Mouse (Mus musculus) forebrain, embryonic 13.5 days (tissue): Measurements from ENCODE around the gene Akr1b3. TPM values are rescaled to one million over a fixed set of nuclear protein-coding genes. Genes with fewer than 3 reads are reported as not detected.
"Not testable (repeated sequence)": the region's sequence is repeated elsewhere in the genome, so short reads cannot be mapped to it uniquely, and the experiment has no call there.

ENCODE experiments used
- ATAC-seq: fragments of 200-750 bp; cut with Nextera tagmentation; 2 replicates; pipeline ENCODE4 v1.8.0; 2017
- H3K27ac ChIP-seq: fragments of 300-500 bp; sonication (generic); 2 replicates; pipeline ENCODE4 v1.5.1; 2015; ENCODE audit warnings: inconsistent platforms, mild to moderate bottlenecking, moderate library complexity
- H3K27me3 ChIP-seq: fragments of 300-500 bp; sonication (generic); 2 replicates; pipeline ENCODE4 v1.6.1; 2015; ENCODE audit warnings: mild to moderate bottlenecking, inconsistent platforms
- H3K36me3 ChIP-seq: fragments of 300-500 bp; sonication (generic); 2 replicates; pipeline ENCODE4 v1.6.1; 2015; ENCODE audit warnings: mild to moderate bottlenecking, inconsistent platforms; ENCODE audit not compliant: poor library complexity, severe bottlenecking
- H3K4me1 ChIP-seq: fragments of 300-500 bp; sonication (generic); 2 replicates; pipeline ENCODE4 v1.6.1; 2015; ENCODE audit warnings: inconsistent platforms
- H3K4me2 ChIP-seq: fragments of 300-500 bp; sonication (generic); 2 replicates; pipeline ENCODE4 v1.6.1; 2015; ENCODE audit warnings: inconsistent platforms, mild to moderate bottlenecking, moderate library complexity
- H3K4me3 ChIP-seq: fragments of 300-500 bp; sonication (generic); 2 replicates; pipeline ENCODE4 v1.5.1; 2015; ENCODE audit warnings: mild to moderate bottlenecking, inconsistent platforms
- H3K9ac ChIP-seq: fragments of 300-500 bp; sonication (generic); 2 replicates; pipeline ENCODE4 v1.6.1; 2015; ENCODE audit warnings: mild to moderate bottlenecking, inconsistent platforms
- H3K9me3 ChIP-seq: fragments of 300-500 bp; sonication (generic); replicated peaks from 2 replicates; pipeline ENCODE4 v1.6.1; 2016; ENCODE audit warnings: inconsistent platforms
- WGBS: fragments of 180-500 bp; shearing (Covaris S2); methylation state at CpG from one replicate; pipeline ENCODE4 v1.1.7; 2015; 5-methylcytosine and 5-hydroxymethylcytosine counted together
- polyA plus RNA-seq: library from polyadenylated mRNA; unstranded; fragments of >200 nt; fragmentation: Nextera tagmentation; extraction: Ambion mirVana; gene quantifications from 2 replicates; pipeline ENCODE4 v1.2.1, GENCODE M21; 2015

The Akr1b3 gene
- polyA plus RNA-seq, 1 experiment from 2014 or later, result 118 TPM

DNA sequence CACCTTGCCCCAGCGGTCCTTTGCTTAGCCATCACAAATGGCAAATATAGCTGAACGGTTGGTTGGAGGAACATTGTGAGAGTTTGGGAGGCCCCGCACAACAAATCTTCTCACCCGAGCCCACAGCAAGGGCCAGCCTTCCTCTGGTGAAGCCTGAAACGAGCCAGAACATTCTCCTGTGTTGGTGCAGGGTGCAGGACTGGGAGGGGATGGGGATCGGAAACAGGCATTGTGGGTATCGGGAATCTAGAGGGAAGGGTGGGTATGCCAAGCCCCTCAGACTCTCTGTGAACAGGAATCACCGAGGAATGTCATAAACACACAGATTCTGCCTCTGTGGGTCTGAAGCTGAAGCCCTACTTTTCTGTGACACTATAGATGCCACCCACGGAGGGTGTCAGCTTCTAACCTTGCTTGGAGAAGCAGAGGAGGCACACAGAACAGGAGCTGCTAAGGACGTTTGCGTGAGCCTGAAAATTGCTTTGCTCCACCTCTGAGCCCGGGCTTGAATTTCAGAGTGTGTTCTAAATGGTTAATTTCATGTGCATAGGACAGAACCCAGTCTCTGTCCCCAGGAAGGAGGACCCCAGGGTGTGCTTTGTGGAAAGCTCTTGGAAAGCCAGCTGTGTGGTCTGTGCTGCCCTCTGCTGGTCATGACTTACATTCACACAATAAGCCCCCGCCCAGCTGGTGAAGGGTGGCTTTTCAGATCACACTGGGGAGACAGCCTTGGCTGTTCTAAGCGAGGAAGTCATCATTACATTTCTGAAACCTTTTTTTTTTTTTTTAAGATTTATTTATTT, 29.0 kb upstream of the Akr1b3 start:
- no peak overlapping the region for H3K9ac ChIP-seq
- no peak overlapping the region for H3K27ac ChIP-seq
- H3K4me1 ChIP-seq, result 0 out of 2 replicates have a peak, but pooled peaks cover 4% of the 10 kb centered on the region
- H3K4me3 ChIP-seq, result no peak overlapping the region
- no peaks in the 10 kb centered on the region for H3K9me3 ChIP-seq
- peak; percentile 78 for ATAC-seq
- H3K36me3 ChIP-seq, result no peaks in the 10 kb centered on the region
- 50% methylated on average over 14 of the region's 14 CpGs for WGBS
- H3K27me3 ChIP-seq, result no peaks in the 10 kb centered on the region
- H3K4me2 ChIP-seq, result no peak overlapping the region

DNA sequence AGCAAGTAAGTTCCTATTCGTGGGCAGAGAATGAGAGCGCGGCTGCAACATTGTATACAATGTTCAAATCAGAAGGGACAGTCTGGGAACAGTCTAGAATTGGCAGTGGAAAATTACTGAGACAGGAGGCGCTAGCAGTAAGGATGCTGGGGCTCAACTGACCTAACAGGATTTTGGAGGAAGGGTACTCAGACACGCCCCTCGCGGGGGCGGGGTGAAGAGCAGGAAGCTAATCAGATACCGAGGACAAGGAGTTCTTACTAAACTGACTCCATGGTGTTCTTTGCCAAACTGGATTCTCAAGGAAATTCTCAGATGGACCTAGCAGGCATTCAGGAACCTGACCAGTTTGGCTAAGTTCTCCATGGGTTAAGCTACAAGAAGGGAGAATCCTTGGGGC, 27.7 kb upstream of the Akr1b3 start:
- H3K36me3 ChIP-seq, result no peaks in the 10 kb centered on the region
- WGBS, result 15% methylated on average over 9 of the region's 9 CpGs
- no peak for ATAC-seq
- H3K4me1 ChIP-seq, result 0 out of 2 replicates have a peak, but pooled peaks cover 4% of the 10 kb centered on the region
- no peaks in the 10 kb centered on the region for H3K27me3 ChIP-seq
- H3K9ac ChIP-seq, result no peak overlapping the region
- H3K4me2 ChIP-seq, result peak overlapping the region; percentile 10; the same call in 1 of the 2 replicates
- H3K4me3 ChIP-seq, result no peak overlapping the region
- no peaks in the 10 kb centered on the region for H3K9me3 ChIP-seq
- no peak overlapping the region for H3K27ac ChIP-seq

DNA sequence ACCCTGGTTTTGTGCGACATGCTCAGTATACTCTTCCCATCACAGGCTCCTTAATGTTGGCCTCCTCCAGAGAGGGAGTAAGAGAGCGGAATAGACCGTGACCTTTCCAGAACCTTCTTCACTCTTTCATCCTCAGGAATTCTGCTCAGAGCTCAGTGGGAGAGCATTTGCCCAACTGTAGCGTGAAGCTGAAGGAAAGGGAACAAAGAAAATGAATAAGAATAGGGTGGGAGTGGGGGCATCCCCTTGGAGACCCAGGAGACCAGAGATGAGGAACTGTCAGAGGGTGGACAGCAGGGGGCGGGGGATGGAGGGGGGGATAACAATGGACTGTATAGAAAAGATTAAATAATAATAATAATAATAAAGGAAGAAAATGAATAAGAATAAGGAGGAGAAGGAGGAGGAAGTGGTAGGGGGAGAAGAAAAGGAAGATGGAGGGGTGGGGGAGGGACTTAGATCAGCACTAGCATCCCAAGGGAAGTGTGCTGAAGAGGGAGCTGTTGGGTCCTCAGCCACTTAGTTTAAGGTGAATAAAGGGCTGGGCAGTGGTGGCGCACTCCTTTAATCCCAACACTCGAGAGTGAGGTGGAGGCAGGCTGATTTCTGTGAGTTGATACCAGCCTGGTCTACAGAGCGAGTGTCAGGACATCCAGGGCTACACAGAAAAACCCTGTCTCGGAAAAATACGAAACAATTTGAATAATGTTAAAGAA, 27.0 kb upstream of the Akr1b3 start:
- Histone ChIP-seq H3K4me1 (0 out of 2 replicates have a peak, but pooled peaks cover 4% of the 10 kb centered on the region), H3K9me3 (no peaks in the 10 kb centered on the region), H3K4me2 (no peak overlapping the region; the same call in 1 of the 2 replicates), H3K4me3 (no peak overlapping the region), H3K36me3 (no peaks in the 10 kb centered on the region), H3K27me3 (no peaks in the 10 kb centered on the region), H3K9ac (no peak overlapping the region), H3K27ac (no peak overlapping the region)
- no peak for ATAC-seq
- 41% methylated on average over 10 of the region's 10 CpGs for whole genome bisulfite sequencing

DNA sequence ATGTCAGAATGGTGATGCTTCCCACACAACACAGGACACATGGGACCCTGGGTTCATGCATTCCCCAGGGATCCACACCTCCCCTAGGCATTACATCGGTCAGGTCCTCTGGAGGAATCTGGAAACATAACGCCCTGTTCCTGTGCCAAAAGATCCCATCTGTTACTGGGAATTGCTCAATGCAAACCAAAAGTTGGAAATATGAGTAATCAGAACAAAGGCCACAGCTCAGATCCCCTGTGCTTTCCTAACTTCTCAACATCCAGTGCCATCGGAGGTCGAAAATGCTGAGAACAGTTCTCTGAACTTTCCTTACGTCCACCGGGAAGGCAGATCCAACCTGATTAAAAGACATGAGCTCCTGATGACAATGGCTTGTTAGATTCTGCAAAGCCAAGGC, 26.1 kb upstream of the Akr1b3 start:
- Histone ChIP-seq H3K9ac (no peak overlapping the region), H3K27ac (no peak overlapping the region), H3K4me1 (0 out of 2 replicates have a peak, but pooled peaks cover 4% of the 10 kb centered on the region), H3K4me2 (no peak overlapping the region), H3K27me3 (no peaks in the 10 kb centered on the region), H3K9me3 (no peaks in the 10 kb centered on the region), H3K4me3 (no peak overlapping the region), H3K36me3 (no peaks in the 10 kb centered on the region)
- no peak for ATAC-seq
- 87% methylated on average over 6 of the region's 6 CpGs for WGBS

DNA sequence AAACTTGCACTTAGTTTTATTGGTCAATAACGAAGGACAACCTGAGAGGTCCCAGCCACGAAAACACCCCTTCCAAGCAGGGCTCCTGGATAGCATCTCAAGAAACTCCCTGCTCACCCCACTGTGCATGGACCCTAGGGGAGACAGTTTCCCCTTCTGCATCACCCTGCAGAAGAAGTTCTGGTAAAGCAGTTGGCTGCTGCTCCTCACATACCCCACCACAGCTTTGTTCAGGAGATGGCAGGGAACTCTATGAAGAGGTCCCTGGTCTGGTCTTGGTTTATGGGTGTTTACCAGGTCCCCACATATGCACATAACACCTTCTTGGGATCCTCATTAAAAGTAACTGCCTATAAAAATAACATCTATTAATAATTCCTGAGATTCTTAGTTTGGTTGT, 25.2 kb upstream of the Akr1b3 start:
- no peak for ATAC-seq
- no peak overlapping the region for H3K9ac ChIP-seq

DNA sequence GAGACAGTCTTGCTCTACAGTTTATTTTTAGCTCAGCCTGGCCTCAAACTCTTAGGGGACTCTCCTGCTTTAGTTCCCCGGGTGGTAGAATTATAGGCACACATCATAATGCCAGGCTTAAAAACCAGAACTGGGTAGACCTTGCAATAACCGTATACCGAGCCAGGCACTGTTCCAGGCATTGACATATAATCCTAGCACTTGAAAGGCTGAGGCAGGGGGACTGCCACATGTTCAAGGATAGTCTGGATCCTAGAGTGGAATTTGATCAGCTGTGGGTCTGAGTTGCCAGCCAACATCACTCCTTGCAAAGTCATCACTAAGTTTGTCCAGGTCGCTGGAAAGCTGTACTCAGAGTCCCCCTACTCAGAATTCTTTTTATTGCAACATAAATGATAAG, 24.7 kb upstream of the Akr1b3 start:
- no peak for ATAC-seq
- Histone ChIP-seq H3K9ac (no peak overlapping the region), H3K9me3 (no peaks in the 10 kb centered on the region), H3K4me3 (no peak overlapping the region), H3K4me1 (0 out of 2 replicates have a peak, but pooled peaks cover 4% of the 10 kb centered on the region), H3K4me2 (no peak overlapping the region), H3K36me3 (no peaks in the 10 kb centered on the region), H3K27ac (no peak overlapping the region), H3K27me3 (no peaks in the 10 kb centered on the region)
- 86% methylated on average over 4 of the region's 4 CpGs for WGBS

More for the DNA sequence above, 25.2 kb upstream of the Akr1b3 start:
- Histone ChIP-seq H3K4me1 (0 out of 2 replicates have a peak, but pooled peaks cover 4% of the 10 kb centered on the region), H3K4me3 (no peak overlapping the region), H3K36me3 (no peaks in the 10 kb centered on the region), H3K4me2 (no peak overlapping the region), H3K27ac (no peak overlapping the region), H3K9me3 (no peaks in the 10 kb centered on the region), H3K27me3 (no peaks in the 10 kb centered on the region)
- WGBS, result 93% methylated on average over 2 of the region's 2 CpGs

DNA sequence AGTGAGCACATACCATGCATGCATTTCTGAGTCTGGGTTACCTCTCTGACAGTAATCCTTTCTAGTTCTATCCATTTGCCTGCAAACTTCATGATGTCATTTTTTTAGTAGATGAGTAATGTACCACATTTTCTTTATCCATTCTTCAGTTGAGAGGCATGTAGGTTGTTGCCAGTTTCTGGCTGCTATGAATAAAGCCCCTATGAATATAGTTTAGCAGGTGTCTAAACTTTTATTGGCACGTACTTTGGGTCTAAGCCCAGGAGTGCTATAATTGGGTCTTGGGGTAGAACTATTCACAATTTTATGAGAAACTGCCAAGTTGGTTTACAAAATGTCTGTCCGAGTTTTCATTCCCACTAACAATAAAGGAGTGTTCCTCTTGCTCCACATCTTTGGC, 20.5 kb upstream of the Akr1b3 start:
- Histone ChIP-seq H3K27ac (no peak overlapping the region), H3K36me3 (no peaks in the 10 kb centered on the region), H3K9me3 (no peaks in the 10 kb centered on the region), H3K27me3 (no peaks in the 10 kb centered on the region), H3K4me1 (no peaks in the 10 kb centered on the region), H3K4me2 (no peak overlapping the region), H3K4me3 (no peak overlapping the region), H3K9ac (no peak overlapping the region)
- WGBS, result 77% methylated on average over 2 of the region's 2 CpGs
- ATAC-seq, result no peak

DNA sequence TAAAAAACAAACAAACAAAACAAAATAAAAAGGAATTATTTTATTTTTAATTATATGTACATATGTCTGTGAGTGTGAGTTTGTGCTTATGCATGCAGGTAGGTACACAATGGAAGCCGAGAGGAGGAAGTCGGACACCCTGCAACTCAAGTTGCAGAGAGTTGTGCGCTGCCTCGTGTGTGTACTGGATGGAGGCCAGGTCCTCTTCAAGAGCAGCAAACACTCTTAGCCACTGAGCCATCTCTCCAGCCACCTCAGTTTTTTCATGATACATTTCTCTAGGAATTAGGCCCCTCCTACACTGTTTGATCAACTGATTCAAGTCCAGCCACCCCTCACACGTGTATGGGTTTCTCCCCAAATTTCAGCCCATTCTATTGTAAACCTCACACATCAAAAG, 17.4 kb upstream of the Akr1b3 start:
- 93% methylated on average over 5 of the region's 5 CpGs for WGBS
- Histone ChIP-seq H3K36me3 (no peaks in the 10 kb centered on the region), H3K27ac (no peak overlapping the region), H3K9ac (no peak overlapping the region), H3K9me3 (no peaks in the 10 kb centered on the region), H3K4me3 (no peak overlapping the region), H3K4me2 (no peak overlapping the region), H3K4me1 (no peaks in the 10 kb centered on the region), H3K27me3 (no peaks in the 10 kb centered on the region)
- ATAC-seq, result no peak

DNA sequence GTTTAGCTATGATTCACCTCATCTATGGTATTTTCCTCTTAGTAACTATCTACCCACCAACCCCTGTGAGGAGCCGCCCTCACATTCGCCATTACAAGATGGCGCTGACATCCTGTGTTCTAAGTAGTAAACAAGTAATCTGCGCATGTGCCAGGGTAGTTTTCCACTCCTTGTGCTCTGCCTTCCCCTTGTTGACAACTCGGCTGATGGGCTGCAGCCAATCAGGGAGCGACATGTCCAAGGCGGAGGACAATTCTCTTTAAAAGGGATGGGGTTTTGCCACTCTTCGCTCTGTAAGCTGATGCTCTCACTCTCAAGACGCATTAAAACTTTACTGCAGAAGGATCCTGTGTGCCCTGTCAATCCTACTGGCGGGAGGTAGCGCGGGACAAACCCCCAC, 14.5 kb upstream of the Akr1b3 start:
- not testable (repeated sequence) for H3K9ac ChIP-seq, ATAC-seq, H3K36me3 ChIP-seq, H3K27ac ChIP-seq, H3K4me3 ChIP-seq, H3K27me3 ChIP-seq, H3K4me2 ChIP-seq, H3K4me1 ChIP-seq, H3K9me3 ChIP-seq
- 89% methylated on average over 12 of the region's 12 CpGs for WGBS

DNA sequence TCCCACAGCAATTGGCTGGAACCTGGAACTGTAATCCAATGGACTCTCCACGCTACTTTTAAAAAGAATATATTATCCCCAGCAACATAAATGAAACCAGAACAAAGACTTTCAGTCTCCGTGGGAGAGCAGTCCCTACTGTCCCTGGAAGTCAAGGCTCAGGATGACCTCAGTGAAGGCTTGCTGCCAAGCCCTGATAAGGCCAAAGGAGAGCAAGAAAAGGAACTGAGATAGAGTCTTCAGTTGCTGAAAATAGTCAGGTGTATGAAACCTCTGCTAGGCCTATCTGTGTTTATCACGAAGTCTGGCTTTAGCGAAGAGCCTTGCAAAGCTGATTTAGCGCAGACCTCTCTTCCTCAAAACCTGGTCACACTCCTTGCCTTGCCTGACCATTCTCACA, 14.1 kb upstream of the Akr1b3 start:
- H3K4me2 ChIP-seq, result no peak overlapping the region
- ATAC-seq, result no peak
- H3K9ac ChIP-seq, result no peak overlapping the region
- H3K27ac ChIP-seq, result no peak overlapping the region
- no peaks in the 10 kb centered on the region for H3K27me3 ChIP-seq
- H3K4me1 ChIP-seq, result no peaks in the 10 kb centered on the region
- 86% methylated on average over 5 of the region's 5 CpGs for WGBS
- no peaks in the 10 kb centered on the region for H3K9me3 ChIP-seq
- no peaks in the 10 kb centered on the region for H3K36me3 ChIP-seq
- H3K4me3 ChIP-seq, result no peak overlapping the region

DNA sequence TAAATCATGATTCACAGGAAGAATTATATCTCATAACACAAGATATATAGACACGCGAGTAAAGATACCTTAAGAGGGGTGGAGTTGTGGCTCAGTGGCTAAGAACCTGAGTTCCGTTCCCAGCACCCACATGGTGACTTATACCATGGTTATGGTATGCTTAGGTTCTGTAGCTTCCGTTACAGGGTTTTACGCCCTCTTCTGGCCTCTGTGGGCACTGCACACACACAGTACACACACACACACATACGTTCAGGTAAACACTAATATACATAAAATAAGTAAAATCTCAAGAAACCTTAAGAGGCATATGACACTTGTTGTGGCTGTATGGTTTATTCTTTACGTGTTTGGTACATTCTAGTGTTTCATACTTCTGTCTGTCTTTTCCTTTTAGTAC, 4.8 kb upstream of the Akr1b3 start:
- Histone ChIP-seq H3K4me3 (no peak overlapping the region), H3K36me3 (no peaks in the 10 kb centered on the region), H3K9ac (no peak overlapping the region), H3K27ac (no peak overlapping the region), H3K4me1 (0 out of 2 replicates have a peak, but pooled peaks cover 5% of the 10 kb centered on the region), H3K27me3 (no peaks in the 10 kb centered on the region; the same call in 1 of the 2 replicates), H3K4me2 (no peak overlapping the region), H3K9me3 (no peaks in the 10 kb centered on the region)
- WGBS, result 95% methylated on average over 7 of the region's 7 CpGs
- no peak for ATAC-seq

DNA sequence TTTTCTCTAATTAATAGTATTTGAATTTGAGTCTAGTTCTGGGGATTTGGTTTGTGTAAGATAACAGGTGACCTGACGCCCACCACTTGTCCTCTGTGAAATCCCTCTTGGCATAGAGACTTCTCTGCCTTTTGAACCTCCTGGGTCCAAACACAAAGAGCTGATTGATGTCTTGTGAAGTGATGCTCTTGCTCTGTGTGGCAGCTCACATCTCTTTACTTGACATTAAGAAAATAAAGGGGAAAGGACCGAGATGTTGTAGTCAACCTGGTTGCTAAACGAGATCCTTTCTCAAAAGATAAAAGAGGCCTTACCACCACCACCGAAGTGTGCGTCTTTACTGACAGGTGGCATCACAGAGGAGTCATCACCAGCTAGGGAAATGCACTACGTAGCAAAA, 1.4 kb upstream of the Akr1b3 start:
- no peak for ATAC-seq
- peaks cover 18% of the 10 kb centered on the region for H3K4me1 ChIP-seq
- no peaks in the 10 kb centered on the region for H3K36me3 ChIP-seq
- no peaks in the 10 kb centered on the region; the same call in 1 of the 2 replicates for H3K27me3 ChIP-seq
- no peak overlapping the region for H3K9ac ChIP-seq
- H3K27ac ChIP-seq, result no peak overlapping the region
- no peak overlapping the region for H3K4me2 ChIP-seq
- no peaks in the 10 kb centered on the region for H3K9me3 ChIP-seq
- no peak overlapping the region for H3K4me3 ChIP-seq
- 81% methylated on average over 6 of the region's 6 CpGs for WGBS
